Mouse (Mus musculus) liver, embryonic 11.5 days (tissue): Measurements from ENCODE around the gene Dscaml1. TPM values are rescaled to one million over a fixed set of nuclear protein-coding genes. Genes with fewer than 3 reads are reported as not detected.

Experiments used
- ATAC-seq: fragments of 200-750 bp; cut with Nextera tagmentation; replicated peaks from 2 replicates; pipeline ENCODE4 v1.8.0; 2017; ENCODE audit warnings: moderate number of reproducible peaks, mild to moderate bottlenecking, moderate TSS enrichment, moderate library complexity; ENCODE audit not compliant: low FRiP score
- DNase-seq: peaks from one replicate; pipeline ENCODE4 v3.0.0-alpha.2; 2017; ENCODE audit warnings: low spot score
- H3K27ac ChIP-seq: fragments of 300-500 bp; sonication (generic); 2 replicates; pipeline ENCODE4 v1.5.1; 2014; ENCODE audit warnings: mild to moderate bottlenecking, low read depth, low read length, control low read depth
- H3K27me3 ChIP-seq: fragments of 300-500 bp; sonication (generic); replicated peaks from 2 replicates; pipeline ENCODE4 v1.6.1; 2014; ENCODE audit warnings: low read length, mixed read lengths; ENCODE audit not compliant: control insufficient read depth, insufficient read depth
- H3K36me3 ChIP-seq: fragments of 300-500 bp; sonication (generic); 2 replicates; pipeline ENCODE4 v1.6.1; 2014; ENCODE audit warnings: mild to moderate bottlenecking, low read length, moderate library complexity, mixed read lengths; ENCODE audit not compliant: control insufficient read depth, insufficient read depth
- H3K4me1 ChIP-seq: fragments of 300-500 bp; sonication (generic); replicated peaks from 2 replicates; pipeline ENCODE4 v1.6.1; 2014; ENCODE audit warnings: low read length, mixed read lengths; ENCODE audit not compliant: control insufficient read depth, insufficient read depth
- H3K4me2 ChIP-seq: fragments of 300-500 bp; sonication (generic); 2 replicates; pipeline ENCODE4 v1.6.1; 2014; ENCODE audit warnings: mild to moderate bottlenecking, control low read depth, moderate library complexity
- H3K4me3 ChIP-seq: fragments of 300-500 bp; sonication (generic); 2 replicates; pipeline ENCODE4 v1.5.1; 2014; ENCODE audit warnings: low read depth, low read length, control low read depth
- H3K9ac ChIP-seq: fragments of 300-500 bp; sonication (generic); 2 replicates; pipeline ENCODE4 v1.6.1; 2014; ENCODE audit warnings: low read depth, low read length, control low read depth
- H3K9me3 ChIP-seq: fragments of 300-500 bp; sonication (generic); 2 replicates; pipeline ENCODE4 v1.6.1; 2016; ENCODE audit warnings: low read length, inconsistent platforms, mixed read lengths; ENCODE audit not compliant: control insufficient read depth
- WGBS: fragments of 180-500 bp; shearing (Covaris S2); extraction: QIAGEN DNeasy Blood & Tissue Kit; methylation state at CpG from one replicate; pipeline ENCODE4 v1.1.7; 2014; 5-methylcytosine and 5-hydroxymethylcytosine counted together
- polyA plus RNA-seq: library from polyadenylated mRNA; unstranded; fragments of >200 nt; fragmentation: Nextera tagmentation; extraction: Ambion mirVana; gene quantifications from 2 replicates; pipeline ENCODE4 v1.2.1, GENCODE M21; 2014

The Dscaml1 gene
- polyA plus RNA-seq, 1 experiment from 2014 or later = 0.27 TPM

- Histone ChIP-seq H3K27me3 (no peaks in the 10 kb centered on the region), H3K9ac (no peak overlapping the region), H3K9me3 (no peaks in the 10 kb centered on the region), H3K4me3 (no peak overlapping the region), H3K36me3 (no peaks in the 10 kb centered on the region; the same call in 1 of the 2 replicates), H3K4me2 (no peak overlapping the region), H3K27ac (no peak overlapping the region), H3K4me1 (peaks cover 4% of the 10 kb centered on the region)
- ATAC-seq (no peak), DNase-seq (no peak)
- 76% methylated on average over 8 of the region's 8 CpGs for WGBS
These were observed 365.2 kb downstream of the Dscaml1 start for GRCm38 (mm10) chr9:45791456-45792142.

- ATAC-seq (no peak), DNase-seq (no peak)
- H3K9ac ChIP-seq = no peak overlapping the region
- 83% methylated on average over 1 of the region's 1 CpGs for WGBS
- H3K4me1 ChIP-seq = peaks cover 2% of the 10 kb centered on the region
- no peaks in the 10 kb centered on the region for H3K9me3 ChIP-seq
- H3K36me3 ChIP-seq = no peaks in the 10 kb centered on the region; the same call in 1 of the 2 replicates
- H3K4me2 ChIP-seq = no peak overlapping the region
- no peaks in the 10 kb centered on the region for H3K27me3 ChIP-seq
- no peak overlapping the region for H3K27ac ChIP-seq
- no peak overlapping the region for H3K4me3 ChIP-seq
These were observed 365.8 kb downstream of the Dscaml1 start for GRCm38 (mm10) chr9:45792235-45792634.

GRCm38 (mm10) chr9:45793697-45794096, 367.3 kb downstream of the Dscaml1 start:
- H3K9ac ChIP-seq = no peak overlapping the region
- 84% methylated on average over 6 of the region's 6 CpGs for WGBS

GRCm38 (mm10) chr9:45795722-45796121, 369.3 kb downstream of the Dscaml1 start:
- Histone ChIP-seq H3K9me3 (no peaks in the 10 kb centered on the region), H3K9ac (no peak overlapping the region), H3K27ac (no peak overlapping the region), H3K27me3 (no peaks in the 10 kb centered on the region), H3K4me1 (no peaks in the 10 kb centered on the region), H3K36me3 (no peaks in the 10 kb centered on the region; the same call in 1 of the 2 replicates), H3K4me3 (no peak overlapping the region), H3K4me2 (no peak overlapping the region)
- ATAC-seq = no peak
- 74% methylated on average over 5 of the region's 5 CpGs for WGBS
- DNase-seq = no peak

More at GRCm38 (mm10) chr9:45793697-45794096, 367.3 kb downstream of the Dscaml1 start:
- H3K4me2 ChIP-seq = no peak overlapping the region
- H3K4me1 ChIP-seq = no peaks in the 10 kb centered on the region
- ATAC-seq (no peak), DNase-seq (no peak)
- no peaks in the 10 kb centered on the region for H3K9me3 ChIP-seq
- no peak overlapping the region for H3K4me3 ChIP-seq
- H3K27ac ChIP-seq = no peak overlapping the region
- H3K36me3 ChIP-seq = no peaks in the 10 kb centered on the region; the same call in 1 of the 2 replicates
- H3K27me3 ChIP-seq = no peaks in the 10 kb centered on the region

- Histone ChIP-seq H3K9me3 (no peaks in the 10 kb centered on the region), H3K27me3 (no peaks in the 10 kb centered on the region), H3K9ac (no peak overlapping the region), H3K4me3 (no peak overlapping the region), H3K4me2 (no peak overlapping the region), H3K36me3 (no peaks in the 10 kb centered on the region; the same call in 1 of the 2 replicates), H3K4me1 (no peaks in the 10 kb centered on the region), H3K27ac (no peak overlapping the region)
- WGBS = 68% methylated on average over 3 of the region's 3 CpGs
- DNase-seq (no peak), ATAC-seq (no peak)
These were observed 370.8 kb downstream of the Dscaml1 start for GRCm38 (mm10) chr9:45797271-45797670.

- Histone ChIP-seq H3K9ac (0 out of 2 replicates have a peak overlapping the region, but pooled peaks have one; percentile 1), H3K4me3 (no peak overlapping the region), H3K4me1 (peaks cover 4% of the 10 kb centered on the region; the same call in 1 of the 2 replicates), H3K27me3 (no peaks in the 10 kb centered on the region), H3K9me3 (no peaks in the 10 kb centered on the region), H3K27ac (no peak overlapping the region), H3K4me2 (no peak overlapping the region), H3K36me3 (no peaks in the 10 kb centered on the region; the same call in 1 of the 2 replicates)
- 30% methylated on average over 13 of the region's 13 CpGs for WGBS
- DNase-seq = no peak
- no peak for ATAC-seq
These were observed 372.2 kb downstream of the Dscaml1 start for GRCm38 (mm10) chr9:45798467-45799164.

- ATAC-seq (no peak), DNase-seq (no peak)
- Histone ChIP-seq H3K9me3 (no peaks in the 10 kb centered on the region), H3K9ac (no peak overlapping the region), H3K27me3 (no peaks in the 10 kb centered on the region), H3K4me1 (peaks cover 8% of the 10 kb centered on the region), H3K4me2 (no peak overlapping the region), H3K4me3 (no peak overlapping the region), H3K27ac (no peak overlapping the region), H3K36me3 (no peaks in the 10 kb centered on the region; the same call in 1 of the 2 replicates)
- 75% methylated on average over 8 of the region's 8 CpGs for WGBS
These were observed 373.0 kb downstream of the Dscaml1 start for GRCm38 (mm10) chr9:45799402-45799801.
